Mouse (Mus musculus) erythroblast, embryonic 14.5 days (primary cell): ENCODE results near the gene Rtl9. TPM values are rescaled to one million over a fixed set of nuclear protein-coding genes. Genes with fewer than 3 reads are reported as not detected.

Experiments used
- H3K27me3 ChIP-seq: 2 replicates; pipeline ENCODE4 v1.6.1; 2012; ENCODE audit warnings: inconsistent platforms; ENCODE audit not compliant: control insufficient read depth
- H3K36me3 ChIP-seq: 2 replicates; pipeline ENCODE4 v1.6.1; 2012; ENCODE audit warnings: mild to moderate bottlenecking, inconsistent platforms; ENCODE audit not compliant: control insufficient read depth
- H3K4me1 ChIP-seq: 2 replicates; pipeline ENCODE4 v1.6.1; 2012; ENCODE audit warnings: inconsistent platforms; ENCODE audit not compliant: control insufficient read depth
- H3K4me3 ChIP-seq: replicated peaks from 2 replicates; pipeline ENCODE3; 2012; ENCODE audit warnings: moderate library complexity, mild to moderate bottlenecking, inconsistent platforms
- H3K9me3 ChIP-seq: 2 replicates; pipeline ENCODE4 v1.6.1; 2012; ENCODE audit warnings: low read length, inconsistent platforms, mixed read lengths; ENCODE audit not compliant: control insufficient read depth
- GATA1 ChIP-seq: IDR thresholded peaks from 2 replicates; pipeline ENCODE4 v1.6.1; 2012; ENCODE audit warnings: low read length, inconsistent platforms, mixed read lengths
- TAL1 ChIP-seq: IDR thresholded peaks from 3 replicates; pipeline ENCODE4 v1.6.1; 2012; ENCODE audit warnings: low read length, inconsistent platforms, mixed read lengths
- polyA plus RNA-seq: library from polyadenylated mRNA; stranded (reverse); fragments of >175 nt; gene quantifications from 2 replicates; pipeline ENCODE4 v1.2.3, GENCODE M21; 2012

The Rtl9 gene
- polyA plus RNA-seq = not detected in 2 replicates

DNA sequence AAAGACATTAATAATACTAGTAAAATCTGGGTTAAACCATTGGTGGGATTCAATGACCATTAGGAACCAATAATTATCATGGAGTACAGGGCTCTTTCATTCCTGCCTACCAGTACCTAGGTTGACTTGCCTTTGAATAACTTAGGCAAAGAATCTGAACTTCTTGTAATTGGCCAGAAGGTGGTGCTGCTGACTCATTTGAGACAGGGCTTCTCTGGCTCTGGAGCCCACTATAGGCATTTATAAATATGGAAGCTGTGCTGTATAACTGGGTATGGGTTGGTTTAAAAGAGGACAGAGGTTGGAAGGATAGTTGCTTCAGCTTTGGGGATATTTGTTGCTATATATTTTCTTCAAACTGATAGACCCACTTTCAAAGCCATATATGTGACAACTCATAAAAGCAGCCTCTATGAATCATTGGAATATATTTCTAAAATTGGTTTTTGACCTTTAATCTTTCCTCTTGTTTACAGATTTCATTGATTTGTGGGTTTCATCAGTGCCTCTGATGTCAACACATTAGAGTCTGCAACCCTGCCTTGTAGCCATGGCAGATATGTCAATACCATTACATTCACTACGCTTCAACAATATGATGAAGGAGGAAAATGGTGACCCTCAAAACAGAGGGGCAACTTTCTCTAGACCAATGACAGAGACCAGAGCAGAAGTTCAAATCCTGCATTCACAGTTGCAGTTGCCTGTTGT is at the start of gene Rtl9:
Gene Rtl9 (plus strand): TSS at position 551 of the 711 bp plus-strand sequence.
- no peaks in the 10 kb centered on the region for H3K27me3 ChIP-seq
- H3K36me3 ChIP-seq = no peaks in the 10 kb centered on the region
- H3K4me1 ChIP-seq = no peaks in the 10 kb centered on the region
- TF ChIP-seq TAL1 (no peak), GATA1 (no peak)
- no peak within 1 kb of the TSS for H3K4me3 ChIP-seq
- H3K9me3 ChIP-seq = no peaks in the 10 kb centered on the region

DNA sequence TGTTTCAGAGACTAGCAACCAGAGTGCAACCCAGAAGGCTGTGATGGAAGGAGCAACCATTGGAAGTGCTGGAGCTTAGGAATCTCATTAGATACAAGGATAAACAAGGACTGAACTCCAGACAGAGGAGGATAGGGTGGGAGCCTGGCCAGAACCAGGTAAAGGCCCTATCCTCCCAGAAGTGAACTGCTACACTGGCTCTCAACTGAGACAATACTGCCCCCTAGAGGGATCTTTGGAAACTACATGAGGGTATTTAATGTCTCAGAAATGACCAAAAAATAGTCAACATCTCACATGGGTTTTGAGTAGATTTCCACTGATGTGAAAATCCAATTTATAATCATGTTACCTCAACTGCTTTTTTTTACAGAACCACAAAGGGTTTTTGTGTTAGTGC is 47.9 kb upstream of the Rtl9 start:
- Histone ChIP-seq H3K36me3 (no peaks in the 10 kb centered on the region), H3K4me3 (no peak overlapping the region), H3K27me3 (peaks cover 12% of the 10 kb centered on the region), H3K9me3 (no peaks in the 10 kb centered on the region), H3K4me1 (peaks cover 25% of the 10 kb centered on the region)
- no peak for TF ChIP-seq GATA1
- TF ChIP-seq TAL1 = no peak

DNA sequence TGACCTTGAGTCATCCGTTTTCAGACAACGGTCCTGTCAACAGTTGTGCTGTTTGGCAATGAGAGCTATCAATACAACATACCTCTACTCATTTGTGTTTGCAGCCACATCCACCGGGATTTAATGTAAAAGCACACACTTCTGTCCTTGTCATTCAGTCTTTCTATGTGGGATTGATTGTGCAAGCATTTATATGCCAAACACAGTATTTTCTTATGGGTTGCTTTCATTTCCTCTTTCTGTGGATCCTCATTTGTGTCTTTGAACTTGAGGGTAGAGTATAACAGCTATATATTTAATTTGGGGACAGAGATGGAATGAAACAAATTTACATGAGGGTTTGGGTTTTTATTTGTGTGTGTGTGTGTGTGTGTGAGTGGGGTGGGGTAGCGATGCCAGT is 47.5 kb upstream of the Rtl9 start:
- H3K27me3 ChIP-seq = peaks cover 12% of the 10 kb centered on the region
- H3K36me3 ChIP-seq = no peaks in the 10 kb centered on the region
- TF ChIP-seq TAL1 = no peak
- no peak for TF ChIP-seq GATA1
- H3K4me1 ChIP-seq = peaks cover 21% of the 10 kb centered on the region
- no peak overlapping the region for H3K4me3 ChIP-seq
- no peaks in the 10 kb centered on the region for H3K9me3 ChIP-seq

DNA sequence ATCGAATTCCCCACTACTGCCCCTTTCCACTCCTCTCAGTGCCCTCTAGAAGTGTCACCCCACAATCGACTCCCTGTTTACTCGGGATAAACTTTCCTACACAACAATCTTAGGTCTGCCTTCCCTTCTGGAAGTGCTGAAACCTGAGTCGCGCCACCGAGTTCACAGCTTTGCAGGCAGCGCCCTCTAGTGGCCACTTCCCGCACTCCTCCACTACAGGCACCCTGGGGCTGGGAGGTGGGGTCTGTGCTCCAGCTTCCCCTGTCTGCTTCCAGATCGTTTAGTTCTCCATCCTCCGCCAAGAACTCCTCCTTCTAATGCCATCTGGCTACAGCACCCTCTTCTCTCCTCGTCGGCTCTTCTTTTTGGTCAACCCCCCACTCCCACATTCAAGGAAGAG is 40.6 kb upstream of the Rtl9 start:
- H3K4me1 ChIP-seq = peaks cover 3% of the 10 kb centered on the region
- H3K4me3 ChIP-seq = no peak overlapping the region
- H3K9me3 ChIP-seq = no peaks in the 10 kb centered on the region
- H3K36me3 ChIP-seq = no peaks in the 10 kb centered on the region
- H3K27me3 ChIP-seq = peaks cover 26% of the 10 kb centered on the region
- TF ChIP-seq GATA1 = no peak
- TF ChIP-seq TAL1 = no peak

DNA sequence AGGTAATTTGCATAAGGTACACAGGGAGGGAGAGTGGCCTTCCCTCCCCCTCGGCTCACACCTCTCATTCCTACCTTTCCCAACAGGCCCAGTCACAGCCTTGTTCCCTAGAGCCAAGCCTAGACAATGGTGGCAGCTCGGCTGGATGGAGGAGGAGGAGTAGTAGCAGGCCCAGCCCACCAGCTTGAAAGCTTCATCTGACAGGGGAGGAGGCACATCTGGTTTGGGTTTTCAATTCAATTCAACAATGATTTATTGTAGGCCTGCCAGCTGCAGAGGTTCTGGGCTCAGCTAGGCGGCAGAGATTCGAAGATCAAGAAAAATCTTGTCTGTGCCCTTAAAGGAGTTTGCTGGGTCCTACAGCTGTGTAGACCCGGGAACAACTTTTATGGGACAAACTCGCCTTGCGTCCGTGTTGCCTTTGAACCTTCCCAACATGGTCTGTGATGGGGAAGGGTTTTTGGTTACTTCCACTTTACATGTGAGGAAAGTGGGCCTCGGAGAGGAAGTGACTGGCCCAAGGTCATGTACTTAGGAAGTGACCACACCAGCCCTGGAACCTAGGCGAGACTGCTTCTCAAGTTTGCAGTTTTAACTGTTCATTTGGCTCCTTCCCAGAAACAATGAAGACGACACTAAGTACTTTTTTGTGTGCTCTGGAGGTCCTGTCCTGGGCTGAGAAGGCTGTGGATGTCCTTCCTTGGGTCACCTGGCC is 36.6 kb upstream of the Rtl9 start:
- peaks cover 3% of the 10 kb centered on the region for H3K4me1 ChIP-seq
- no peaks in the 10 kb centered on the region for H3K36me3 ChIP-seq
- no peaks in the 10 kb centered on the region for H3K9me3 ChIP-seq
- peaks cover 17% of the 10 kb centered on the region for H3K27me3 ChIP-seq
- no peak overlapping the region for H3K4me3 ChIP-seq
- TF ChIP-seq TAL1 (no peak), GATA1 (no peak)

DNA sequence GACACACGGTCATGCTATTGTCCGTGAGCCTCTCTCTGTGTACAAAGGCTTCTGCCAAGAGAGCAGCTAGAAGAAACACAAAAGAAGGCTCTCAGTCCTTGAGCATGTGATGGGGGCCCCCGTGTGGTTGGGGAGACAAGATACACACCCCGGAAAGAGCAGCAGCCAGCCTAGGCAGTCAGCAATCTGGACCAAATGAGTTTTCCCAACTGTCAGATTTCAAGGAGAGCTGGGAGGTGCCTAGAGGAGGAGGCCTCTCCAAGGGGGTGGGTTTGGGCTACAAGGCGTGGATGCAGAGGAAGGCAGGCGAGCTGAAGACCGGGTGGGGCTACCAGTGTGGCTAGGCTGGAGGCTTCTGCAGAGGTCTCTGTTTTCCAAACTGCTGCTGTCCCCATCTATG is 35.6 kb upstream of the Rtl9 start:
- no peak for TF ChIP-seq TAL1
- no peak for TF ChIP-seq GATA1
- Histone ChIP-seq H3K4me3 (no peak overlapping the region), H3K4me1 (peaks cover under 1% of the 10 kb centered on the region; the same call in 1 of the 2 replicates), H3K36me3 (no peaks in the 10 kb centered on the region), H3K9me3 (no peaks in the 10 kb centered on the region), H3K27me3 (peaks cover 17% of the 10 kb centered on the region)

DNA sequence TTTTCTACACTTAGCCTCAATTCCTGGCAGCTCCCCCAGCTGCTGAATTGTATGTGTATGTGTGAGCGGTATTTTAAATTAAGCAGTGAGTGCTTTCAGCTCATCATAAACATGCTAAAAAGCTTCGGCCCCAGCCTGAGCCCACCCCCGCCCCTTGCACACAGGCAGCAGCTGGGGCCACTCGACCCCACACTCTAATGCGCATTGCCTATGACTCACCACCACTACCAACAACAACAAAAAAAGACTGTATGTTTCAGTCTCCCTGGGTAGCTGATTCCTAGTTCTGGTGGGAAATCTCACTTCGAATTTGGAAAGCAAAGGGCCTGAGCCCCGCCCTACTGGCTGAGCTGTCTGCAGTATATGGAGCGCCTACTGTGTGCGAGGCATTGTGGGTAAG is 35.1 kb upstream of the Rtl9 start:
- Histone ChIP-seq H3K4me1 (no peaks in the 10 kb centered on the region), H3K27me3 (peaks cover 15% of the 10 kb centered on the region), H3K9me3 (no peaks in the 10 kb centered on the region), H3K4me3 (no peak overlapping the region), H3K36me3 (no peaks in the 10 kb centered on the region)
- TF ChIP-seq GATA1 (no peak), TAL1 (no peak)

DNA sequence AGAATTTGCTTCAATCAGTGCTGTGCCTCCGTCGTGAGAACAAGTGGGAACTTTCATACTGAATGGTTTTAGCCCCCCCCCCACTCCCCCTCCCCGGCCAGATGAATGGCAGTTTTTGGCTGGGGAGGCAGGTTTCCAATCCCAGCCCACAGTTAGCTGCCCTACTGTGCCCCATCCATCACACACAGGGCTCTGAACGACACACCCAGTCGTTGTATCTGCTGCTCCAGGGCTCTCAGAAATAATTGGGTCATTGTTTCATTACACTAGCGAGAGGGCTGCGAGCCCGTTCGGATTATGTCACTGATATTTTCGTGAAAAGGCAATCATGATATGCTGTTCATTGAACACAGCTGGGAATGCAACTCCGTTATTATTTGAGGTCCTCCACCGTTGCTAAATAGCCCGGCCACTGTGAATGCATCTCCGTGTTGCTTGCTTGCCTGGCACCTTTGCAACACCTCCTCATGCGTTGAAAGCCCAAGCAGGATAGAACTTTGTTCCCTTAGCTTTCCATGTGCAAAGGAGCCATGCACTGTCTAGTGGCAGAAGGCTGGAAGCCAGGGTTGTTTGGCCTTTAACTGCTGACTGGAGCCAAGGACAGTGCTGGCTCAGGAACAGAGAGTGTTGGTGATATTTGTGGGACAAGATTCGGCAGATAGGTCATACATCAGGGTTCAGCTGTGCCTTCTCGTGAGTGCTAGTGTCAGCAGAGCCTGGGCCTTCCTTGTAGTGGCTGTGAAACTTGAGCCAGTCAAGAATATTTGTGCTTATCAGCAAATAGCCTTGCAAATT is 32.9 kb upstream of the Rtl9 start:
- Histone ChIP-seq H3K27me3 (no peaks in the 10 kb centered on the region; the same call in 1 of the 2 replicates), H3K4me3 (no peak overlapping the region), H3K36me3 (no peaks in the 10 kb centered on the region), H3K9me3 (no peaks in the 10 kb centered on the region), H3K4me1 (no peaks in the 10 kb centered on the region)
- TF ChIP-seq GATA1 = no peak
- no peak for TF ChIP-seq TAL1

DNA sequence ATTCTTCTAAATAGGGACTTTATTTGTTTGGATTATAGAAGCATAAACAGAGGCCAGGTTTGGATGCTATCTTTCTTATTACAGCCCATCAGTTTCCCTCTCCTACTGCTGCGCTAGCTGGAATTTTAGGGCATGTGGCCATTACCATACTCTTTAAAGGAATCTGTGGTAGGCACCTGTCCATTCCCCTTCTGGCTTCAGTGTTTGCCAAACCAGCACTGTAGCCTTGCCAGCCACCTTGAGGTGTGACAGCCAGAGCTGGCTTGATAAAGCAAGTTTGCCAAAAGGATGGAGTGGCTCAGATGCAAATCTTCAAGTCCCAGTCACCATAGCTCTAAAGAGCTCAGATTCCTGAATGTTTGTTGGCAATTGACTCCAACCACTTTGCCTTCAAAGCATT is 32.3 kb upstream of the Rtl9 start:
- no peaks in the 10 kb centered on the region for H3K36me3 ChIP-seq
- TF ChIP-seq TAL1 (no peak), GATA1 (no peak)
- no peaks in the 10 kb centered on the region; the same call in 1 of the 2 replicates for H3K27me3 ChIP-seq
- no peaks in the 10 kb centered on the region for H3K4me1 ChIP-seq
- H3K4me3 ChIP-seq = no peak overlapping the region
- H3K9me3 ChIP-seq = no peaks in the 10 kb centered on the region
